ENCODE assay signal across 19 mouse cellular contexts in the genomic region with DNA sequence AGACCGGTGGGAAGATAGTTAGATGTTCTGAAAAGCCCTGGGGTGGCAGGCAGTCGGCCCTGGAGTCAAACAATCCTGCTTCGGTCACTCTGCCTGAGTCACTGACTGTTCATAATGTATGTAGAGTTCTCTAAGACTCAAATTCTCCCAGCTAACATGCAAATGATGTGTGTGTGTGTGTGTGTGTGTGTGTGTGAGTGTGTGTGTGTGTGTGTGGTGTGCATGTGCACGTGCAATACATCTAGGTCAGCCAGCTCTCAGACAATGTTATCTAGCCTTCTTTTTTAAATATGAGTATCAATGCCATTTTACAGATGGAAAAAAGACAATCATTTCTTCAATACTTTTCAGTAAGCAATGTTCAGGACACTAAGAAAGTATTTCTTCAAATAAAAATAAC. TPM values are rescaled to one million over a fixed set of nuclear protein-coding genes. Genes with fewer than 3 reads are reported as not detected.
DNase-seq lines count a peak whose midpoint lies in the region; ATAC-seq and TF ChIP-seq lines count a peak whose summit lies in the region.
"Had no signal": no experiment of that assay in that cellular context is flagged by ENCODE, and none has a peak within 500 bp of the region (broad histone marks: within the 10 kb centered on the region; RNA-seq: fewer than 3 reads in every experiment).

No protein-coding gene starts in this region.

- no peak overlapping the region for H3K27ac ChIP-seq in forebrain, embryonic 16.5 days (ENCODE audit: low read length)
- no peak overlapping the region for H3K27ac ChIP-seq in forebrain, embryonic 12.5 days
- H3K27ac ChIP-seq in ES-Bruce4 (ENCODE audit: insufficient read depth, low read length), result 0 out of 2 replicates have a peak overlapping the region, but pooled peaks have one; percentile 54
- H3K27ac ChIP-seq in intestine, embryonic 15.5 days, result no peak overlapping the region
- H3K27ac ChIP-seq: embryonic facial prominence, embryonic 15.5 days; heart, embryonic 13.5 days; hindbrain, embryonic 12.5 days had no signal

- no peak for TF ChIP-seq CTCF in ES-Bruce4 (IDR thresholded peaks at IDR 0.05; ENCODE audit: low read depth, low read length)

- H3K4me2 ChIP-seq in forebrain, embryonic 16.5 days (ENCODE audit: low read length), result peak overlapping the region; percentile 8; the same call in 1 of the 2 replicates
- no peak overlapping the region for H3K4me2 ChIP-seq in forebrain, embryonic 12.5 days
- H3K4me2 ChIP-seq in intestine, embryonic 15.5 days (replicated peaks), result peak overlapping the region; percentile 37
- H3K4me2 ChIP-seq: embryonic facial prominence, embryonic 15.5 days; heart, embryonic 13.5 days; hindbrain, embryonic 12.5 days had no signal

- no peak for DNase-seq in heart, postnatal 25 days (ENCODE audit: low spot score)
- no peak for DNase-seq in frontal cortex, adult 2 months (ENCODE audit: extremely low spot score in 1 of 2, low spot score in 1 of 2)
- DNase-seq: adrenal gland, postnatal 14 days; cerebellum, adult 11-12 months; cerebellum, adult 9-10 months; cerebellum, postnatal 25 days; gastrocnemius, postnatal 36 days; heart, postnatal 4 days; kidney, adult 8-10 months had no signal

- no peak overlapping the region for H3K9ac ChIP-seq in forebrain, embryonic 16.5 days (replicated peaks; ENCODE audit: low read depth, low read length)
- no peak overlapping the region for H3K9ac ChIP-seq in forebrain, embryonic 12.5 days
- H3K9ac ChIP-seq in ES-Bruce4 (ENCODE audit: low read depth, poor library complexity, severe bottlenecking), result no peak overlapping the region
- H3K9ac ChIP-seq in intestine, embryonic 15.5 days, result no peak overlapping the region
- H3K9ac ChIP-seq: embryonic facial prominence, embryonic 15.5 days; heart, embryonic 13.5 days; hindbrain, embryonic 12.5 days had no signal

- peaks cover 5% of the 10 kb centered on the region; the same call in 1 of the 2 replicates for H3K4me1 ChIP-seq in forebrain, embryonic 16.5 days (replicated peaks; ENCODE audit: control insufficient read depth, insufficient read depth, low read length)
- no peaks in the 10 kb centered on the region for H3K4me1 ChIP-seq in forebrain, embryonic 12.5 days
- peaks cover 3% of the 10 kb centered on the region for H3K4me1 ChIP-seq in ES-Bruce4 (ENCODE audit: control insufficient read depth, insufficient read depth, low read length)
- H3K4me1 ChIP-seq in intestine, embryonic 15.5 days (replicated peaks), result 0 out of 2 replicates have a peak, but pooled peaks cover 6% of the 10 kb centered on the region
- H3K4me1 ChIP-seq: heart, embryonic 13.5 days; hindbrain, embryonic 12.5 days had no signal

- no peak for ATAC-seq in forebrain, embryonic 16.5 days
- no peak for ATAC-seq in forebrain, embryonic 12.5 days (ENCODE audit: low FRiP score)
- ATAC-seq in intestine, embryonic 15.5 days, result no peak
- ATAC-seq: hindbrain, embryonic 16.5 days had no signal

- H3K4me3 ChIP-seq in forebrain, embryonic 16.5 days (replicated peaks; ENCODE audit: low read length), result no peak overlapping the region
- H3K4me3 ChIP-seq in forebrain, embryonic 12.5 days (replicated peaks), result no peak overlapping the region
- no peak overlapping the region for H3K4me3 ChIP-seq in ES-Bruce4 (ENCODE audit: low read depth, low read length)
- no peak overlapping the region for H3K4me3 ChIP-seq in intestine, embryonic 15.5 days (replicated peaks)
- H3K4me3 ChIP-seq: embryonic facial prominence, embryonic 15.5 days; erythroblast, embryonic 14.5 days; heart, embryonic 13.5 days; hindbrain, embryonic 12.5 days had no signal

- no peaks in the 10 kb centered on the region for H3K27me3 ChIP-seq in forebrain, embryonic 16.5 days (replicated peaks; ENCODE audit: control insufficient read depth, insufficient read depth, low read length)
- no peaks in the 10 kb centered on the region for H3K27me3 ChIP-seq in forebrain, embryonic 12.5 days
- no peaks in the 10 kb centered on the region for H3K27me3 ChIP-seq in ES-Bruce4 (ENCODE audit: control insufficient read depth, insufficient read depth, low read length, poor library complexity, severe bottlenecking)
- H3K27me3 ChIP-seq in intestine, embryonic 15.5 days (replicated peaks), result no peaks in the 10 kb centered on the region
- H3K27me3 ChIP-seq: embryonic facial prominence, embryonic 15.5 days; heart, embryonic 13.5 days; hindbrain, embryonic 12.5 days had no signal

- H3K36me3 ChIP-seq in forebrain, embryonic 16.5 days (ENCODE audit: control insufficient read depth, insufficient read depth), result no peaks in the 10 kb centered on the region
- H3K36me3 ChIP-seq in forebrain, embryonic 12.5 days (replicated peaks), result no peaks in the 10 kb centered on the region
- H3K36me3 ChIP-seq in ES-Bruce4 (ENCODE audit: control insufficient read depth, insufficient read depth, low read length, poor library complexity, severe bottlenecking), result no peaks in the 10 kb centered on the region
- H3K36me3 ChIP-seq in intestine, embryonic 15.5 days, result no peaks in the 10 kb centered on the region
- H3K36me3 ChIP-seq: embryonic facial prominence, embryonic 15.5 days; heart, embryonic 13.5 days; hindbrain, embryonic 12.5 days had no signal

- no peaks in the 10 kb centered on the region for H3K9me3 ChIP-seq in forebrain, embryonic 16.5 days (ENCODE audit: control insufficient read depth, low read length)
- H3K9me3 ChIP-seq in forebrain, embryonic 12.5 days, result no peaks in the 10 kb centered on the region
- H3K9me3 ChIP-seq in ES-Bruce4 (replicated peaks; ENCODE audit: control insufficient read depth, insufficient read depth, low read length, poor library complexity, severe bottlenecking), result no peaks in the 10 kb centered on the region
- no peaks in the 10 kb centered on the region for H3K9me3 ChIP-seq in intestine, embryonic 15.5 days
- H3K9me3 ChIP-seq: embryonic facial prominence, embryonic 15.5 days; heart, embryonic 13.5 days; hindbrain, embryonic 12.5 days had no signal

- 75% methylated on average over 4 of the region's 4 CpGs for WGBS in forebrain, embryonic 16.5 days
- WGBS in forebrain, embryonic 12.5 days, result 74% methylated on average over 4 of the region's 4 CpGs
- 60% methylated on average over 4 of the region's 4 CpGs for WGBS in intestine, embryonic 15.5 days

- no peak for TF ChIP-seq POLR2A in ES-Bruce4 (IDR thresholded peaks at IDR 0.05; ENCODE audit: insufficient read depth, low read length)

- no peak for TF ChIP-seq EP300 in ES-Bruce4 (IDR thresholded peaks at IDR 0.05; ENCODE audit: insufficient read depth, low read depth, low read length)

- intact Hi-C loops in heart, postnatal 25 days (cut with DNase I), result no loop called here

RNA-seq across cellular contexts. Expression of gene Satb2, which starts 26.5 kb away (rescaled TPM):
- polyA plus RNA-seq in forebrain, embryonic 16.5 days (2015; fragmentation: Nextera tagmentation; extraction: Ambion mirVana), result 74.5 and 109 TPM in 2 replicates
- polyA plus RNA-seq in forebrain, embryonic 12.5 days (2016; fragmentation: Nextera tagmentation; extraction: Ambion mirVana), result 2.5 and 2.6 TPM in 2 replicates
- polyA plus RNA-seq in ES-Bruce4 (2011; ENCODE audit: insufficient read depth, insufficient read length, low read depth, missing spikeins), result 5.2 and 5.5 TPM in 2 replicates
- 2.7 and 2.9 TPM in 2 replicates for polyA plus RNA-seq in intestine, embryonic 15.5 days (2015; fragmentation: Nextera tagmentation; extraction: Ambion mirVana)
- total RNA-seq in heart, postnatal 25 days (2021), result under 1 TPM; 0.34 to 0.39 TPM
- 14.6 and 16.3 TPM in 2 replicates for polyA plus RNA-seq in frontal cortex, adult 2 months (2012; rRNA removed)
- total RNA-seq: MEL had no signal
- polyA plus RNA-seq: erythroblast, embryonic 14.5 days had no signal
